In genomic region chr7:112743621-112744395, GRCm38 (mm10) we compare ENCODE assay signal across 8 mouse cellular contexts.
DNase-seq lines count a peak whose midpoint lies in the region; ATAC-seq lines count a peak whose summit lies in the region.

No protein-coding gene starts in this region.

- DNase-seq in MN1 (ENCODE audit: low spot score) = peak; percentile 54
- DNase-seq in kidney, postnatal 10 days = peak; percentile 83
- DNase-seq in midbrain, embryonic 14.5 days = peak; percentile 68
- DNase-seq in spleen, postnatal 4 days (ENCODE audit: low spot score in 2 of 2) = no peak
- no peak for DNase-seq in B cell, adult 2 months
- DNase-seq in right cerebral cortex, adult 18-20 months = no peak

- 1% methylated on average over 11 of the region's 11 CpGs for WGBS in embryonic facial prominence, embryonic 12.5 days
- WGBS in heart, embryonic 14.5 days = 3% methylated on average over 11 of the region's 11 CpGs
- WGBS in midbrain, embryonic 14.5 days = 5% methylated on average over 11 of the region's 11 CpGs

- H3K9ac ChIP-seq in embryonic facial prominence, embryonic 12.5 days = no peak overlapping the region
- H3K9ac ChIP-seq in heart, embryonic 14.5 days (ENCODE audit: low read length) = peak overlapping the region; percentile 69
- no peak overlapping the region for H3K9ac ChIP-seq in midbrain, embryonic 14.5 days (replicated peaks; ENCODE audit: low read length)

- H3K36me3 ChIP-seq in embryonic facial prominence, embryonic 12.5 days = no peaks in the 10 kb centered on the region
- H3K36me3 ChIP-seq in heart, embryonic 14.5 days (ENCODE audit: control insufficient read depth, insufficient read depth, low read length) = no peaks in the 10 kb centered on the region
- no peaks in the 10 kb centered on the region for H3K36me3 ChIP-seq in midbrain, embryonic 14.5 days (ENCODE audit: control insufficient read depth, insufficient read depth, low read length)

- no peaks in the 10 kb centered on the region for H3K9me3 ChIP-seq in embryonic facial prominence, embryonic 12.5 days
- H3K9me3 ChIP-seq in heart, embryonic 14.5 days (ENCODE audit: control insufficient read depth, low read length) = no peaks in the 10 kb centered on the region
- no peaks in the 10 kb centered on the region for H3K9me3 ChIP-seq in midbrain, embryonic 14.5 days (ENCODE audit: control insufficient read depth, low read length)

- H3K4me3 ChIP-seq in embryonic facial prominence, embryonic 12.5 days = no peak overlapping the region
- H3K4me3 ChIP-seq in heart, embryonic 14.5 days (ENCODE audit: control insufficient read depth in 1 of 2, insufficient read depth in 1 of 2, low read depth in 1 of 2, low read length in 2 of 2) = peak overlapping the region; percentile 8 to 12; a peak in 2 of 4 replicates
- H3K4me3 ChIP-seq in midbrain, embryonic 14.5 days (replicated peaks; ENCODE audit: low read depth, low read length) = no peak overlapping the region

- H3K4me2 ChIP-seq in embryonic facial prominence, embryonic 12.5 days (replicated peaks) = peak overlapping the region; percentile 27
- peak overlapping the region; percentile 63 for H3K4me2 ChIP-seq in heart, embryonic 14.5 days (ENCODE audit: low read length)
- peak overlapping the region; percentile 34 for H3K4me2 ChIP-seq in midbrain, embryonic 14.5 days (ENCODE audit: low read length)

- peak; percentile 92 for ATAC-seq in embryonic facial prominence, embryonic 12.5 days (ENCODE audit: insufficient number of reproducible peaks, insufficient read depth, low FRiP score, low TSS enrichment)
- peak; percentile 73 for ATAC-seq in heart, embryonic 14.5 days (ENCODE audit: insufficient number of reproducible peaks, insufficient read depth, low FRiP score, low read depth)
- ATAC-seq in midbrain, embryonic 14.5 days (ENCODE audit: low FRiP score, low TSS enrichment) = 0 out of 2 replicates have a peak, but pooled peaks have one; percentile 57

- H3K27me3 ChIP-seq in embryonic facial prominence, embryonic 12.5 days = no peaks in the 10 kb centered on the region
- no peaks in the 10 kb centered on the region for H3K27me3 ChIP-seq in heart, embryonic 14.5 days (ENCODE audit: control insufficient read depth, insufficient read depth, low read length)
- H3K27me3 ChIP-seq in midbrain, embryonic 14.5 days (ENCODE audit: control insufficient read depth, insufficient read depth, low read length) = no peaks in the 10 kb centered on the region

- H3K4me1 ChIP-seq in embryonic facial prominence, embryonic 12.5 days = peaks cover 66% of the 10 kb centered on the region
- peaks cover 32 to 76% of the 10 kb centered on the region in 2 experiments for H3K4me1 ChIP-seq in heart, embryonic 14.5 days (ENCODE audit: control insufficient read depth in 2 of 2, insufficient read depth in 2 of 2, low read length in 2 of 2)
- H3K4me1 ChIP-seq in midbrain, embryonic 14.5 days (ENCODE audit: control insufficient read depth, insufficient read depth, low read length) = peaks cover 26% of the 10 kb centered on the region

- peak overlapping the region; percentile 85 for H3K27ac ChIP-seq in embryonic facial prominence, embryonic 12.5 days
- peak overlapping the region; percentile 91 to 94 for H3K27ac ChIP-seq in heart, embryonic 14.5 days (replicated peaks in 1 of 2; ENCODE audit: control insufficient read depth in 1 of 2, insufficient read depth in 1 of 2, low read depth in 2 of 2, low read length in 2 of 2)
- H3K27ac ChIP-seq in midbrain, embryonic 14.5 days (replicated peaks; ENCODE audit: low read depth, low read length) = peak overlapping the region; percentile 52; the same call in 1 of the 2 replicates

Comparison
In these comparisons a context has a peak if more than half of its experiments do, and no peak if none do; other contexts are left out.
1. DNase-seq: peak in MN1 (single experiment), kidney, postnatal 10 days (single experiment) and midbrain, embryonic 14.5 days (single experiment); none in spleen, postnatal 4 days (0 of 2), B cell, adult 2 months (0 of 2) and right cerebral cortex, adult 18-20 months (single experiment).
2. H3K4me3 ChIP-seq: peak in heart, embryonic 14.5 days (2 of 2); none in embryonic facial prominence, embryonic 12.5 days (single experiment) and midbrain, embryonic 14.5 days (single experiment).
3. Peak in every context shown above with its lines, with median percentiles within 50 percentile points of each other: ATAC-seq, H3K27ac ChIP-seq and H3K4me2 ChIP-seq.